Comparison of ENCODE assay signal across 17 mouse cellular contexts in genomic region chr5:74089643-74090042, GRCm38 (mm10).
"Had no signal": no experiment of that assay in that cellular context is flagged by ENCODE, and none has a peak within 500 bp of the region (broad histone marks: within the 10 kb centered on the region; RNA-seq: fewer than 3 reads in every experiment).

No protein-coding gene starts in this region.

- H3K9me3 ChIP-seq: limb, embryonic 13.5 days; liver, embryonic 15.5 days; midbrain, embryonic 10.5 days; neural tube, embryonic 15.5 days had no signal

- H3K27ac ChIP-seq: hindbrain, embryonic 14.5 days; limb, embryonic 13.5 days; liver, embryonic 15.5 days; midbrain, embryonic 10.5 days; neural tube, embryonic 15.5 days had no signal

- DNase-seq: layer of hippocampus, adult 9-11 months; layer of hippocampus, postnatal 36 days; lung, embryonic 14.5 days; lung, postnatal 4 days; midbrain, embryonic 14.5 days; right cerebral cortex, postnatal 4 days; spleen, adult 18-20 months; thymus, adult 18-20 months; thymus, postnatal 14 days had no signal

- H3K4me3 ChIP-seq: limb, embryonic 13.5 days; liver, embryonic 15.5 days; midbrain, embryonic 10.5 days; myocyte; neural tube, embryonic 15.5 days had no signal

- ATAC-seq: intestine, embryonic 16.5 days had no signal

- H3K9ac ChIP-seq: hindbrain, embryonic 14.5 days; limb, embryonic 13.5 days; liver, embryonic 15.5 days; lung, embryonic 14.5 days; neural tube, embryonic 15.5 days had no signal

- H3K27me3 ChIP-seq: limb, embryonic 13.5 days; liver, embryonic 15.5 days; neural tube, embryonic 15.5 days had no signal

- H3K4me2 ChIP-seq: hindbrain, embryonic 14.5 days; limb, embryonic 13.5 days; liver, embryonic 11.5 days; liver, embryonic 15.5 days; lung, embryonic 14.5 days; neural tube, embryonic 15.5 days had no signal
